Mouse (Mus musculus) lung, postnatal 10 days (tissue): ENCODE data around the gene Mcoln2.

Experiments used
- DNase-seq: peaks from one replicate; pipeline ENCODE4 v3.0.0; 2021

The Mcoln2 gene

GRCm38 (mm10) chr3:146149156-146150057 is at the start of gene Mcoln2:
TSS of gene Mcoln2 (plus strand) at chr3:146149833.
- peak; percentile 11 for DNase-seq

DNA sequence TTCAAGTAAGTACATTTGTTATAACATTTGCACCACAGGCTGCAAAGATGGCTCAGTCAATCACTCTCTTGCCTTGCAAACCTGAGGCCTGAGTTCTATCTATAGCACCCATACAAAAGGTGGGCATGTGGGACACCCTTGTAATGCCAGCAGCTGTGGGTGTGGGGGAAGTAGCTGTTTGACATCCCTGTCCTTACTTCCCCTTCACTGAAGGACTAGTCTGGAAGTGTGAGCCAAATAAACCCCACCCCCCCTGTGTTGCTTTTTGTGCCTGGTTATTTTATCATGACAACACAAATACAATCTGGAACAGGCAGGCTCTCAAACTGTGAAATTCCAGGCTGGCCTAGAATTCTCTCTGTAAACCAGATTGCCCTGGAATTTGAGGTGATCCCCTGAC is 49.7 kb upstream of the Mcoln2 start:
- DNase-seq: no peak

- no peak for DNase-seq
Measured at GRCm38 (mm10) chr3:146102049-146102448, 47.6 kb upstream of the Mcoln2 start.

- peak; percentile 33 for DNase-seq
Measured at GRCm38 (mm10) chr3:146107116-146107849, 42.4 kb upstream of the Mcoln2 start.

DNA sequence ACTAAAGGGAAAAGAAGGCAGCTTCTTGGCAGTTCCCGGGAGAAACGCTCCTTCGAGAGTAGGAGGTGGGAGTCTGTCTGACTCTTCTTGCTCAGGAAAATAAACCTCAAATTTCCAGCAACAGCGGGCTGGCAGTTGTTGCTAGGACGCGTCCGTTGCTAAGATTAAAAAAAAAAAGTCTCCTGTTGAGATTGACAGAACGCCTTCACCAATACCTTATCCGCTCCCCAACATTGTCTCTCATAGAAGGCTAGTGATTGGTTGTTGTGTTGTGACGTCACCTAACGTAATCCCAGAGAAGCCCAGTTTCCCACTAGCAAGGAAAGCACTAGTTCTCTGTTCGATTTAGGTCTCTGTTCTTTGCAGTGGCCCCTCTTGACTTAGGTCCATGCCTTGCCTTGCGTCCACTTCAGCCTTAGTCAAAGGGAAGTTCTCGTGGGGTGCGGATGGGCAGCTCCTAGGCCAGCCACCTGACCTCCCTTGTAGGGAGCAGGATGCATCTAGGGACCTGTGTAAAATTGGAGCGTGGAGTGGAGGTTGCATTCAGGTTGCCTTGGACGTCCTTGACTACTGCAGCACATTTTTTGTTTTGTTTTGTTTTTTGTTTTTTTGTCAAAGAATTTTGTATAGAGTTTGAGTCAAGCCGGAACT is 41.6 kb upstream of the Mcoln2 start, which contains the start of gene Wdr63:
Wdr63 (minus strand) TSS at position 210 of the 651 bp plus-strand sequence.
- peak; percentile 80 for DNase-seq

GRCm38 (mm10) chr3:146108945-146109344 is 40.7 kb upstream of the Mcoln2 start:
- no peak for DNase-seq

GRCm38 (mm10) chr3:146110358-146110757 is 39.3 kb upstream of the Mcoln2 start:
- DNase-seq: no peak

GRCm38 (mm10) chr3:146110916-146111315 is 38.7 kb upstream of the Mcoln2 start:
- no peak for DNase-seq

DNA sequence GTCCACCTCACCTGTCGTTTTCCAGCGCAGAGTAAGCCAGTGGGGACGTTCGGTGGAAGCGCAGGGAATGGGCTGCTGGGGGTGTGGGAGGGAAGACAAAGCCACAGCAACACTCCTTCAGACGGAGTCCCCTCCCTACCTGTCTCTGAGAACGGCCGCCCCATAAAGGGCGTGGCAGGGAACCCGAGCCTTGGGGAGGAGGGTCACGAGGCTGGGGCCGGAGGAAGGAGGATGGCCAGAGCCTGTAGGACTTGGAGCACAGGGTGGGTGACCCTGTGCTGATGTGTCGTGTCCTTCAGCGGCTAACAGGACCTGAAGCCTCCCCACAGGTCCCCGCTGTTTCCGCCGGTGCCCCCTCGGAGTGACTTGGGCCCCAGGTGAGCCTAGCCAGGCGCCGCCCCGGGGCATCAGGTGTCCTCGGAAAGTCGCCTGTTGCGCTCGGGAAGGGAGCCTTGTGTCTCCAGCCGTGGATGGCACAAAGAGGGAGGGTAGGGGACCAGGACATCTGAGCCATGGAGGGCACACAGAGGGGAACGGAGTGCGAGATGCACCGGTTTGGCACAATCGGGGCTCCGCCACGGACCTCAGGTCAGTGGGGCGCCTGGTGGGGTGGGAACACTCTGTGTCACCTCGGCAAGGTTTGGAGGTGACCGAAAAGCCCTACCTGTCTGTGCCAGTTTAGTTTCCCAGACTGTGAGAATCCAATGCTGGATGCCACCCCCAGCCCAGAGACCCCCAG is 32.2 kb upstream of the Mcoln2 start, which contains the start of gene Mcoln3:
Mcoln3 (plus strand) TSS at position 193 of the 739 bp plus-strand sequence.
- DNase-seq: no peak

- peak; percentile 7 for DNase-seq
Measured at GRCm38 (mm10) chr3:146117997-146118457, 31.6 kb upstream of the Mcoln2 start.

- no peak for DNase-seq
Measured at GRCm38 (mm10) chr3:146121310-146122124, 28.1 kb upstream of the Mcoln2 start.

DNA sequence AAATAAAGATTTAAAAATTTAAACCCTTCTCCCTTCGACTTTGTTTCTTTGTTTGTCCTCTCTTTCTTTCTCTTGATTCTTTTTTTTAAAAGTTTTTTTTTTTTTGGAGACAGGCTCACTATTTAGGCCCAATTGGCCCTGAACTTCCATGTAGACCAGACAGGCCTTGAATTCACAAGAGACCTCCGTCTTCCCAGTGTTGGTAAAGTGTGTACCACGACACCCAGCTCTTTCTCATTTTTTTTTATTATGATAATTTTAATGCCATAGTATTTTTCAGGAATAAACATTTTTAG is 27.6 kb upstream of the Mcoln2 start:
- no peak for DNase-seq

DNA sequence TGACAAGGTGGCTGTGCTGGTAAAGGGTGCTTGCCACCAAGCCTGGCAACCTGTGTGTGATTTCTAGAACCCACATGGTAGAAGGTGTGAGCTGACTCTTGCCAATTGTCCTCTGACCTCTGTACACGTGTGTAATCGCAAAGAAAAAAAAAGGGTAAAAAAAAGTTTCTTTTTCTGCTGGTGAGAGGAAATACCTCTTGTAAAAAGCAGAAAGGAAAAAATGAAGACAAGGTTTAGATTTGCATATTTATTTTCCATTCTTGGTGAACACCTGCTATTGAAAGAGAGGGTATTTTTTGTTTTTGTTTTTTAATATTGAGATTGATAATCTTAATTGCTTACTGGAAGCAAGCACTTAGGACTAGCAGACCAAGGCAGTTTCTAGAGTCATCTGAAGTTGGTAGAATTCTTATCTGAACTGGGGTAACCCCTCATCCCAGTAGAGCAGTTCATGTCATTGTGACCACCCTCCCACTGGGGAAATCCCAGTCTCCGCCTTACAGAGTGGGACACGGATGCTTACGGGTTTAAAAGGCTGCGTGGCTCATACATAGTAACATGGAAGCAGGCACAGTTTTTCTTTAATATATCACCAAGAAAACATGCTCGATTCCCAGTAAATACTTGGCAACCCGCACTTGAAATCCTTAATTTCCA is 26.7 kb upstream of the Mcoln2 start:
- no peak for DNase-seq

DNA sequence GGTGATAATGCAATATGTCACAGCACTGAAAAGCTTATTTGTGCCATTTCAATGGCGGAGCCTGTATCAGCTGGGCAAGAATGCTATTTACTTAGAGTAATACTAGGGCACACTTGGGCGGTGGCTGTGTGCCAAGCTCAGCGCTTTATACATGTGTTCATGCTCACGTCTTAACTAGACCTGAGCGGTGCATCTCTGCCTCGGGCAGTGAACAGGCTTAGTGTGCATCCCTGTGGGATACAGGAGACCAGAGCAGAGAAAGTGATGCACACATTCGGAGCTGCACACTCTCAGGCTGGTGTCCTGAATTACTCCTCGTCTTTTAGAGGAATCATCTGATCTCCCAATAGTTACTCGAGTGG is 26.2 kb upstream of the Mcoln2 start:
- DNase-seq: no peak

- no peak for DNase-seq
Measured at GRCm38 (mm10) chr3:146127205-146127604, 22.4 kb upstream of the Mcoln2 start.

GRCm38 (mm10) chr3:146134834-146135233 is 14.8 kb upstream of the Mcoln2 start:
- no peak for DNase-seq

DNA sequence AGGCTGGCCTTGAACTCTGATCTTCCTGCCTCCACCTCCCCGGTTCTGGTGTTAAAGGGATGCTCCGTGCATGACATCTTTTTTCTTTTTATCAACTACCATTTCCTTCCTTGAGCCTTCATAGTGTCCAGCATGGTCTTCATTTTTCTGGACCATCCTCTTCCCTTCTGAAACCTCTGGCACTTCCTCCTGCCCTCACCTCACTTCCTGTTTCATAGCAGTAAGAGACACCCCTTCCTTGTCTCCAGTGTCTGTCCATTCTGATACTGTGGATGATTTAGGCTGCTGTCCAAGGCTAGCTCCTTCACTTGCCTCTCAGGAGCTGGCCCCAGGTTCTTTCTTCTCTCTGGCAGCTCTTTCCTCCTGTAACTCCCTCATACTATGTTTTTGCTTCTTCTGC is 14.2 kb upstream of the Mcoln2 start:
- DNase-seq: no peak

DNA sequence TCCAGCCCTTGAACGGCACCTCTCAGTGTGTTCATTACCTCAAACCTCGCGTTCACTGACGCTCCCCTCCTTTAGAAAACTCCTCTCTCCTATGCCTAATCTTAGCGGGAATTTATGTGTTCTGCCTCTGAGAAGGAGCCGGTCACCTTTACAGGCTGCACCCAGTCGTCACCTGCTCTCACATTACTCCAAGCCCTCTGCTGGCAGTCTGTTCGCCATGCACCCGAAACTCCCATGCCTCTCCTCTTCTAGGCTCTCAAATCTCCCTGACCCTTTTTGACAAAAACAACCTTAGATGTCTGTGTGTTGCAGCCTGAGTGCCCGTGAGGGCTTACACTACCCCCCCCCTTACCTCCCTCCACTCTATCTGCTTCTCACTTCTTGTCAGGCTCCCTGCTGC is 13.2 kb upstream of the Mcoln2 start:
- DNase-seq: peak; percentile 7

GRCm38 (mm10) chr3:146140276-146140675 is 9.4 kb upstream of the Mcoln2 start:
- no peak for DNase-seq

GRCm38 (mm10) chr3:146142523-146142922 is 7.1 kb upstream of the Mcoln2 start:
- DNase-seq: no peak

DNA sequence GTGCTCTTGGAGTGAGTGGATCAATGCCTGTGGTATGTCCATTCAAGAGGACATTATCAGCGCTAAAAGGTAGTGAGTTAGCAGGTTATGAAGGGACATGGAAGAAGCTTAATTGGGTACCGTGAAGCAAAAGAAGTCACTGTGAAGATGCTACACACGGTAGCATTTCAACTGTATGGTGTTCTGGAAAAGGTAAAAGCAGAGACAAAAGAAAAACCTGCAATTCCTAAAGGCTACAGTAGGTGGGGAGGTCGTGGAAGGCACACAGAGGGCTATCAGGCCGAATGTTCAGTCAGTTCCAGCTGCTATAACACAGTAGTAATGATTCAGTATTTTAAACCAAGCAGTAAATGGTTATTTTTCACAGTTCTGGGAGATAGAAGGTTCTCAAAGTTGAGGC is 4.1 kb upstream of the Mcoln2 start:
- DNase-seq: no peak
